Mouse (Mus musculus): ENCODE measurements around the gene Cyp46a1. TPM values are rescaled to one million over a fixed set of nuclear protein-coding genes. Genes with fewer than 3 reads are reported as not detected.

The Cyp46a1 gene
- total RNA-seq, 2 experiments from 2014 or later: 295 to 302 TPM

DNA sequence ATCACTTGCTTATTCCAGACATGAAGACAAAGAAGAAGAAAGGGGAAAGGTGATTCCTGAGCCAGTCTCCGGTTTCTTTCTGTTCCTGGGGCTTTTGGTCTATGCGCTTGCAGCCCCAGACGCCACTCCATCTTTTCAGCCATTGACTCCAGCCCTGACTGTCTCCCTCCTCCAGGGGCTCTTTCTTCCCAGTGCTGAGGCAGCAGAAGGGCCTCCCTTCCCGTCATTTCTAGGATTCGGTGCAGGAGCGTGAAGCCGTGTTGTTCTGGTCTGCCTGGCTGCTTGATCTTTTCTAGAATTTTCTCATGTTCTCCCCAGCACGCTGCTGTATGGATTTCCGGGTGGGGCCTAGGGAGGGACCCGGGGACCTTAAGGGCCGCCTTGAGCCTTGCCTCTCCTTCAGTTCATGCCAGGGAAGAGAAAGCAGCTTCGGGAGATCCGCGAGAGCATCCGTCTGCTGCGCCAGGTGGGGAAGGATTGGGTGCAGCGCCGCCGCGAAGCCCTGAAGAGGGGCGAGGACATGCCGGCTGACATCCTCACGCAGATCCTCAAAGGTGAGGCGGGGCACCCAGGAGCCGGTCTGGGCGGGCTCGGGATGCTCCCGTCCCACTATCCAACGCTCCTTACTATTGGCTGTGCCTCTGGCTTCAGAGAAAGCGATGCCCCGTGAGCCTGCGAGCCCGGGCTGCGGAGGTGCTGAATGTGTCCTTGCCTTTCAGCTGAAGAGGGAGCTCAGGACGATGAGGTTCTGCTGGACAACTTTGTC, 18.4 kb downstream of the Cyp46a1 start:
- DNase-seq (ENCODE audit: low spot score in 2 of 2): no peak
- intact Hi-C loops (cut with DNase I): no loop called here

GRCm38 (mm10) chr12:108354284-108354683, 20.1 kb downstream of the Cyp46a1 start:
- intact Hi-C loops (cut with DNase I): no loop called here
- DNase-seq (ENCODE audit: low spot score in 2 of 2): no peak

- intact Hi-C loops (cut with DNase I): no loop called here
- DNase-seq (ENCODE audit: low spot score in 2 of 2): no peak
Observed at GRCm38 (mm10) chr12:108355271-108355670, 21.1 kb downstream of the Cyp46a1 start.

DNA sequence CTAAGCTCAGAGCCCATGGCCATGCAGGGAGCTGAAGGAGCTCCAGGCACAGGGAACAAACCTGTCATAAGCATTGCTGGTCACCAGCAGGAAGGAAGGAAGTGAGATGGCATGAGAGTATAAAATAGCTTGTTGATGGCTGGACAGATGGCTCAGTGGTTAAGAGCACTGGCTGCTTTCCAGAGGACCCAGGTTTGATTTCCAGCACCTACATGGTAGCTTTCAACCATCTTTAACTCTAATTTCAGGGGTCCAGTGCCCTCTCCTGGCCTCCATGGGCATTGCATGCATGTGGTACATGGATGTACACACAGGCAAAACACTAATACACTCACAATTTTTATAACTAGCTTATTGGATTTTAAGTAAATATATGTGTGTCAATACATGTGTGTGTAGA, 21.8 kb downstream of the Cyp46a1 start:
- DNase-seq (ENCODE audit: low spot score in 2 of 2): no peak
- intact Hi-C loops (cut with DNase I): no loop called here

DNA sequence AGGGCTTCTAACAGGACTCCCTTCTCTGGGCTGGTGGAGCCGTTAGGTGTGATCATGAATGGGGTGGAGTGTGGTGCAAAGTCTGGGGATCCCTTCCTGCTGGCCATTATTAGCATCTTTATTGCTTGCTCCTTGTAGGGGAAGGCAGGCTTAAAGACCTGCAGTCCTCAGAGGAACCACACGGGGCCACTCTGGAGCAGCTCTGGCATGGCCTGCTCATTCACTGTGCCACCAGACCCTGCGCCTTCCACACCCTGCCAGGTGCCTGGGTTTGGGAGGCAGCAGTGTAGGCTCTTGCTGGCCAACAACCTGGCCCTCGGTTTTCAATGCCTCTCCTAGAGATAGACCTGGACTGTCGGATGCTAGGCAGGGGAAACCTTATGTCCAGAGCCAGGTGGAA, 29.6 kb downstream of the Cyp46a1 start:
- intact Hi-C loops (cut with DNase I): loop anchor here (1.0 kb wide), 2 partner anchors 60 to 131 kb away; no protein-coding TSS in a partner anchor
- peak; percentile 78 to 87 for DNase-seq (ENCODE audit: low spot score in 2 of 2)

GRCm38 (mm10) chr12:108365340-108365739, 31.2 kb downstream of the Cyp46a1 start:
- intact Hi-C loops (cut with DNase I): no loop called here
- no peak for DNase-seq (ENCODE audit: low spot score in 2 of 2)

DNA sequence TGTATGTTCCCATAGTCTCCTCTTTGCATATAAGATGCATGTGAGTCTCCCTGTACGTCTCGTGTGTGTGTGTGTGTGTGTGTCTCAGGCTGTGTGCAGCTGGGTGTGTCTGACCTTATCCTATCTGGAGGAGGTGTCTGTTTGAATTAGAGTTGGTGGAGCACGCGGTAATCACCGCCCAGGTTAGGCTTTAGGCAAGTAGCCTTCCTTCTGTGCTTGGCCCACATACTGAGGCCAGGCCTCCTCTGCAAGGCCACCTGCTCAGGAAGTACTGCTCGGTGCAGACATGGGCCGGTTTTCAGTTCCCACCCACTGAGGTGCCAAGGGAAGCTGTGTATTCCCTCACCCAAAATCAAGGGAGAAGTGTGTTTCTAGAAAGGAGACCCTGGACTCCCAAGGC, 31.7 kb downstream of the Cyp46a1 start:
- no peak for DNase-seq (ENCODE audit: low spot score in 2 of 2)
- intact Hi-C loops (cut with DNase I): no loop called here

DNA sequence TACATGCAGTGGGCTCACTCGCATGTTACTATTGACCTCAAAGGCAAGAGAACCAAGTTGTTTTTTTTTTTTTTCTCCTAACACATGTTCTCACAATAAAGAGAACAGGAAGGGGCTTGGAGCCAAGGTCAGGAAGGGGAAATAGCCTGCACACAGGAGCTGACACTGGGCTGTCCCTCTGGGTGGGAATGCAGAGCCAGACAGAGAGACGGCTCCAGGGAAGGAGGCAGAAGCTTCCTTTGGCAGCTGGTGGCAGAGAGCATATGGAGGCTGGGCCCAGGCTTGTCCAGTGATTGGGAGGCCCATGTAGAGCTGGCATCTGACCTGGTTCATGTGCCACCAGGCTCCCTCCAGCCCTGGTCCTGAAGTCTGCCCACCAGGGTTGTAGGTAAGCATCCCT, 33.7 kb downstream of the Cyp46a1 start:
- no peak for DNase-seq (ENCODE audit: low spot score in 2 of 2)
- intact Hi-C loops (cut with DNase I): no loop called here

DNA sequence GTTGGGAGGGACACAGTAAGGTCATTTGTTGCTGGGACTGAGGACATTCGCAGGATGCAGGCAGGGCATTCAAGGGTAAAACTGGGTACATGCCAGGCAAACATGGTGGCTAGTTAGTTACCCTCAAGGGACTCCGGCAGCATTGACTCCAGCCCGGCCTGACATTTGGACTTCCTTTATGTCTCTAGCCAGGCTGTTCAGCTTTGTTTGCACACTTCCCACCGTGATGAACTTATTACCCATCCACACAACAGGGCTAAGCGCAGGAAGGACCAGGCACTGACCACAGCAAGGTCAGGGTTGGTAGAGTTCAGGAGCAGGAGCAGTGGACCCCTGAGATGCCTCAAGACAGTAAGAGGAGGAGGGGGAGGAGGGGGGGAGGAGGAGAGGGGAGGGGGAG, 34.7 kb downstream of the Cyp46a1 start:
- intact Hi-C loops (cut with DNase I): no loop called here

DNA sequence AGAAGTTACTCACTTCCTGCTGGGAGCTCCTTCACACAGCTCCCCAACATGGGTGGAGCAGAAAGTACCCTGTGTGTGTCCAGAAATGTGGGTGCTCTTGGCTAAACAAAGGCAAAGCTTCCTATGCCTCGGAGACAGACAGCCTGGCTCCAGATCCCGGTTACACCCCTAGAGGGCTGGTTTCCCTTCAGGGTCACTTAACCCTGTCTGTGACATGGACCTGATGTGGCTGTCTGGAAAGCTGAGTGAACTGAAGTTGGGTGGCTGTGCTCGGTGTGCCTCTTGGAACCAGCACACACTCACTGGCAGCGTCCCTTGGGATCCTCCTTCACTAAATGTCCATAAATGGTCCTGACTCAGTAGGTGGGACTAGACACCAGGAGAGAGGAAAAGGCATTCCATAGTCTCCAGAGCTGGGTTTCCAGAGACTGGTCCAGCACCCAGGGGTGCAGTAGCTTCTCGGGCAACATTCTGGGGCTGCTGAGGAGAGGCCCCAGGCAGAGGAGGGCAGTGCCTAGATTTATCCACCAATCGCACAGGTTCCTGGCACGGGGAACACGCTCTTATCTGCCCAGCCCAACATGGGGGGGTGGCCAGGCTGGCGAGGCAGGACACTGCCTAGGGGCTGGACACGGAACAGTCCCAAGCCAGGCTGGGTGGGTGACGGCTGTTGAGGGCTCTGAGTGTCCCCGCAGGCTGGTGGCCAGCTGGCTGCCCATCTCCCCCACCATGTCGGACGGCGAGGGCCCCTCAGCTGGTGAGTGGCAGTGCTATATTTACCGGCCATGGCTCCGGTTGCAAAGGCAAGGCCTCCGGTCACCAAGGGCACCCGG, 36.6 kb downstream of the Cyp46a1 start, which contains the start of gene Eml1:
Eml1 (plus strand) TSS at position 362 of the 833 bp plus-strand sequence.
- no peak for DNase-seq (ENCODE audit: low spot score in 2 of 2)
- intact Hi-C loops (cut with DNase I): no loop called here

More for the DNA sequence above, 34.7 kb downstream of the Cyp46a1 start:
- no peak for DNase-seq (ENCODE audit: low spot score in 2 of 2)

DNA sequence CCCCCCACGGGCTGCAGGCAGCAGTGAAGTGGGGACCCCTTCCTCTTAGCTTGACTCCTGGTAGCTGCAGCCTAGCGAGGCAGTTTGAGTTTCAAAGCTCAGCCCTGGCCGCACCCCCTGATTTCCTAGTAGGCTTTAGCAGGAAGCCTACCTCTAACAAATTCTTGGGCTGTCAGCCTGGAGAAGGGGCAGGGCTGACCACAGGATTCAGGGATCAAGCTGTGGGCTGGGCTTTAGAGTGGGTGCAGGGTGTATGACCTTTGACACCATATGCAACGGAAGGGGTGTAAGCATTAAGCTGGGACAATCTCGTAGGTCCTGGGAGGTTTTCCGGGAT, 37.2 kb downstream of the Cyp46a1 start:
- DNase-seq (ENCODE audit: low spot score in 2 of 2): no peak
- intact Hi-C loops (cut with DNase I): no loop called here

DNA sequence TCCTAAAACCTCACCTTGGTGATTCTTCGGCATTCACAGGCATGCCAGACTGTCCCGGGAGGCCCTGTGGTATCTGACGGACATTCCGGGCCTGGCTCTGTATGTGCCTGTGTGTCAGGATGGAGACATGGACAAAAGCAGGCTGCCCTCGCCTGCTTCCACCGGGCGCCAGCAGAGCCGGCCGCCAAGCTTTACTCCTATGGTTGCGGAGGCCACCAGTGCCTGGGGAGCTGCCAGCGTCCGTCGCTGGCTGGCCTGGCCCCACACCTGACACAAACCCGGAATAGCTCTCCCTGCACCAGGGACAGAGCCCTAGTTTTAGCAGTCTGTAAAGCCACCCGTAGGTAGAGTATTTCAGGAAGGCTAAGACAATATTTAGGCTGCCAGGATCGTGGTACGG, 38.1 kb downstream of the Cyp46a1 start:
- intact Hi-C loops (cut with DNase I): no loop called here

DNA sequence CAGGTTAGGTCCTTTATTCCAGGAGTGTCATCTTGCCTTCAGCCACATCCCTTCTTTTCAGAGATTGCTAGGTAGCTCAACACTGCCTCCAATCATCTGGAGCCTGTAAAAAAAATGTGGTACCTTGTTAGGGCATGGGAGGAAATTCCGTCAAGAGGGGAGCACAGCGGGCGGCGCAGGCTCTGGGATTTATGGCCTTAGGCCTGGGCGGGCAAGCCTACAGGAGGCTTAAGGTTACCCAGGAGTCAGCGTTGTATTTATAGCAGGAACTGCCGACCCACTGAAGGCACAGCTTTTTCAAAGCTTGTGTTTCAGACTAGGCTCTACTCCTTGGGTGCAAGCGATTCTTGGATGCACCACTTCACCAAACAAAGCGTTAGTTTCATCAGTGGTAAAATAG, 39.4 kb downstream of the Cyp46a1 start:
- intact Hi-C loops (cut with DNase I): no loop called here
- no peak for DNase-seq (ENCODE audit: low spot score in 2 of 2)

More for the DNA sequence above, 38.1 kb downstream of the Cyp46a1 start:
- DNase-seq (ENCODE audit: low spot score in 2 of 2): no peak

DNA sequence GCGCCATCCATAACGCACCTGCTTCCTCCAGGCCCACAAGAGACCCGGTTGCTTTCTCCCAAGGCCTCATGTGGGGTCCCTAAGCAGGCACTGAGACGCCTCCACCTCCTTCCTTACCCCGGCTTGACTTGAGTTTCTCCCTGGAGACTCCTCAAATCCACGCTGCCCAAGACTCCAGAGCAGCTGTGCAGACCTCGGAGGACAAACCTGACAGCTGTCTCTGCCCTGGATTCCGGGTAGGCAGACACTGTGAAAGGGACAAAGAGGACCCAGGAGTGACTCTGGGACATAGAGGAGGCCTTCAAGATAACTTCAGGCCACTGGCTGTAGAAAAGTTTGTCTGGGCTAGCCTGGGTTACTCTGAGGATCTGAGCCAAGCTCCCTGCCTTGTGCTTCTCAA, 40.5 kb downstream of the Cyp46a1 start:
- intact Hi-C loops (cut with DNase I): no loop called here
- no peak for DNase-seq (ENCODE audit: low spot score in 2 of 2)

- intact Hi-C loops (cut with DNase I): no loop called here
- DNase-seq (ENCODE audit: low spot score in 2 of 2): peak in 1 of 2 experiments; percentile 58
Observed at GRCm38 (mm10) chr12:108378379-108379133, 44.4 kb downstream of the Cyp46a1 start.

DNA sequence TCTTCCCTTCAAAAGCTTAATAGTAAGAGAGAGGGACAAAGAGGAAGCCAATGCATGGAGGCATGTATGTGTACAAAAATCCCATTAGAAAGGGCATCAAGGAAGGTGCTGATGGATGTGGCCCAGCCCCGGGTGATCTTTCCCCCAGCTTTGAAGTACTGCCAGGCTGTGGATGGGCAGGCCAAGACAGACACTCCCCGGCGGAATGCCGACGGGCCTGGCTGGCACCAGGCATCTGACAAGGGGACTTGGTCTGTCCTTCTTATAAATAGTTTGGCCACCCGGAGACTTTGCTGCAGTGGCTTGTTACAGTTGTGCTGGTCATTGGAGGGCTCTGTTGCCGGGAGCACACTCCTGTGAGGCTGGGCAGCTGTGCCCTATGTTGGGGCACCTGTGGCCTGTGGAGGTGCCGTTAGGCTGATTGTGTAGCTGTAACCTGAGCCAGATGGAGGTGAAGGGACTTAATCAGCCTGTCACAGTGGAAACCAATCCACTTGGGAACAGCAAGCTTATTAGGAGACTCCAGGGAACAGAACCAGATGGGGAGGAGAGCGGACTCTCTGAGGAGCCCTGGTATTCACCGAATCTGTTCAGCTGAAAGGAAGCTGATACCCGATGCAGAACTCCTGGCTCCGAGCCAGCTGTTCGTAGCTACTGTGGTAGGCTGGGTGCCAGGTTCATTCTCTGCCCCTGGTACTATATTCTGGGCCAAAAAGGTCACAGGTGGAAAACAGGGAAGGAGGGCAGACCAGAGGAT, 52.5 kb downstream of the Cyp46a1 start:
- intact Hi-C loops (cut with DNase I): no loop called here
- no peak for DNase-seq (ENCODE audit: low spot score in 2 of 2)

GRCm38 (mm10) chr12:108389718-108390117, 55.5 kb downstream of the Cyp46a1 start:
- no peak for DNase-seq (ENCODE audit: low spot score in 2 of 2)
- intact Hi-C loops (cut with DNase I): no loop called here

DNA sequence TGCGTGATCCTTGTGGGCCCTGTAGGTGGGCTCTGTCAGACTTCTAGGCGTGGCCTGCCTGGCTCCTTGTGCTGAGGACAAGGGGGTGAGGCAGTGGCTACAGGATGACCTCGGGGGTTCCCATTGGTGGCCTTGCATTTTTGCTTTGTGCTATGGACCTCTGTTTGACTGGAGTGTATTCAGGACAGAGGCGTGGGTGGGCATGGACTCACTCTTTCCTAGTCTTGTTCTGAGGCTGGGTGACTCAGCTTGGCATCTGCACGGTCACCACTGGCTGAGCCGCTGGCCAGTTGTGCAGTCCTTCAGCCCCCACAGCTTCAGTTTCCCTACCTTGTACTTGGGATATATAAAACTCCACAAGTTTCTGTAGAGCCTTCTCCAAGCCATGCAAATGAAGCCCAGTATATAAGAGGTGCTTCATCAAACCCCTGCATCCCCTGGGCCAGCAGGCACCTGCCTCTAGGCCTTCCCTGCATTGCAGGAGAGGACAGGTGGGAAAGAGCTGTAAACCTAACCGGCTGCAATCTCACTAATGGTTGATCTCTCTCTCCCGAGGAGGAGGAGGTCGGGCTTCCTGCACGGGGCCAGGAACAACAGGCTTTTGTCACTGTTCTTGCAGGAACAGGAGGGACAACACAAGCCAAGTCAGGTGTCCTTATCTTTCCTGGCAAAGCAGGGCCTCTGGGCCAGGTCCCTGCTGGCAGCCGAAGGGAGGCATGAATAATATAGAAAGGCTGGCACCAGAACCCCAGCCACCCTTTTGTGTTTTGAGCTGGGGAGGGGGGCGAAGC, 58.3 kb downstream of the Cyp46a1 start:
- DNase-seq (ENCODE audit: low spot score in 2 of 2): no peak
- intact Hi-C loops (cut with DNase I): no loop called here

- intact Hi-C loops (cut with DNase I): no loop called here
- DNase-seq (ENCODE audit: low spot score in 2 of 2): no peak
Observed at GRCm38 (mm10) chr12:108393082-108393481, 58.9 kb downstream of the Cyp46a1 start.
